8 mouse cellular contexts compared by ENCODE assay signal in genomic region chr8:70152537-70153257, GRCm38 (mm10). TPM values are rescaled to one million over a fixed set of nuclear protein-coding genes. Genes with fewer than 3 reads are reported as not detected.
A peak's percentile ranks its signal among the peaks of the same experiment; 100 is the strongest.
DNase-seq lines count a peak whose midpoint lies in the region; ATAC-seq and TF ChIP-seq lines count a peak whose summit lies in the region.

No protein-coding gene starts in this region.

- ATAC-seq in forebrain, embryonic 12.5 days (ENCODE audit: low FRiP score), result peak; percentile 94

- 11% methylated on average over 21 of the region's 22 CpGs for WGBS in forebrain, embryonic 12.5 days

- H3K27me3 ChIP-seq in forebrain, embryonic 12.5 days, result peaks cover 25% of the 10 kb centered on the region

- H3K27ac ChIP-seq in ES-E14 (ENCODE audit: insufficient read depth, low read depth, low read length, poor library complexity, severe bottlenecking), result no peak overlapping the region
- no peak overlapping the region for H3K27ac ChIP-seq in forebrain, embryonic 12.5 days

- in situ Hi-C loops in ES-E14 (cut with MboI; ENCODE audit: low sequenced_read_pairs in 2 of 2, unreplicated experiment in 2 of 2), result no loop called here

- H3K4me1 ChIP-seq in ES-E14 (ENCODE audit: control insufficient read depth in 2 of 2, insufficient read depth in 2 of 2, low read length in 2 of 2, poor library complexity in 1 of 2), result peaks cover 4 to 20% of the 10 kb centered on the region in 2 experiments; a peak in 2 of 4 replicates
- H3K4me1 ChIP-seq in forebrain, embryonic 12.5 days, result peaks cover 13% of the 10 kb centered on the region

- H3K36me3 ChIP-seq in ES-E14 (ENCODE audit: control insufficient read depth, insufficient read depth, low read length, poor library complexity, severe bottlenecking), result no peaks in the 10 kb centered on the region
- no peaks in the 10 kb centered on the region for H3K36me3 ChIP-seq in forebrain, embryonic 12.5 days (replicated peaks)

- no peaks in the 10 kb centered on the region for H3K9me3 ChIP-seq in ES-E14 (ENCODE audit: control insufficient read depth, insufficient read depth, low read depth, low read length)
- no peaks in the 10 kb centered on the region for H3K9me3 ChIP-seq in forebrain, embryonic 12.5 days

- peak overlapping the region; percentile 55 to 72 for H3K4me3 ChIP-seq in ES-E14 (ENCODE audit: insufficient read depth in 1 of 2, low read depth in 1 of 2, low read length in 2 of 2, poor library complexity in 1 of 2, severe bottlenecking in 1 of 2)
- peak overlapping the region; percentile 15 for H3K4me3 ChIP-seq in forebrain, embryonic 12.5 days (replicated peaks)

- peak overlapping the region; percentile 45 for H3K4me2 ChIP-seq in forebrain, embryonic 12.5 days

- peak; percentile 77 for DNase-seq in ES-E14 (ENCODE audit: low read depth, low spot score)
- DNase-seq in adrenal gland, postnatal 10 days, result peak; percentile 86
- peak; percentile 68 to 75 for DNase-seq in heart, postnatal 14 days
- peak; percentile 86 to 90 for DNase-seq in kidney, postnatal 4 days
- DNase-seq in lung, postnatal 36 days, result peak; percentile 83
- peak; percentile 65 for DNase-seq in retina, postnatal 7 days (ENCODE audit: low read depth, low spot score)
- peak; percentile 41 to 60 for DNase-seq in urinary bladder, postnatal 36 days (ENCODE audit: low spot score in 2 of 2)

- intact Hi-C loops in heart, postnatal 14 days (cut with DNase I), result no loop called here

- no peak overlapping the region for H3K9ac ChIP-seq in ES-E14 (ENCODE audit: insufficient read depth, low read depth, low read length, poor library complexity, severe bottlenecking)
- peak overlapping the region; percentile 21; the same call in 1 of the 2 replicates for H3K9ac ChIP-seq in forebrain, embryonic 12.5 days

TF ChIP-seq in ES-E14, 5 proteins besides CTCF, POLR2A, EP300 and RAD21:
- TF ChIP-seq ZNF384 (IDR thresholded peaks at IDR 0.05; ENCODE audit: low read depth, low read length), result no peak
- TF ChIP-seq CHD2 (IDR thresholded peaks at IDR 0.05; ENCODE audit: low read depth, low read length), result no peak
- no peak for TF ChIP-seq MAFK (IDR thresholded peaks at IDR 0.05; ENCODE audit: insufficient read depth, low read depth, low read length)
- no peak for TF ChIP-seq HCFC1 (IDR thresholded peaks at IDR 0.05; ENCODE audit: borderline replicate concordance, insufficient read depth, low read length)
- no peak for TF ChIP-seq ZC3H11A (IDR thresholded peaks at IDR 0.05; ENCODE audit: borderline replicate concordance, low read depth, low read length)

RNA-seq across cellular contexts. Expression of gene Mef2b, which starts 13.2 kb away (rescaled TPM):
- 3.6 and 5.4 TPM in 2 replicates for total RNA-seq in ES-E14 (2012; rRNA removed)
- under 1 TPM; 0.36 to 0.54 TPM for total RNA-seq in adrenal gland, postnatal 10 days (2021)
- 1.6 and 2.5 TPM in 2 replicates for polyA plus RNA-seq in forebrain, embryonic 12.5 days (2016; fragmentation: Nextera tagmentation; extraction: Ambion mirVana)
- total RNA-seq in heart, postnatal 14 days (2021), result under 1 TPM in 1 of 2 experiments, not detected in 1; 0.37 TPM

RNA-seq across cellular contexts. Expression of gene Borcs8, which starts 13.4 kb away (rescaled TPM):
- total RNA-seq in ES-E14 (2012; rRNA removed), result 30.0 and 31.2 TPM in 2 replicates
- total RNA-seq in adrenal gland, postnatal 10 days (2021), result 10 to 100 TPM; 45.0 to 48.5 TPM
- 35.0 and 36.1 TPM in 2 replicates for polyA plus RNA-seq in forebrain, embryonic 12.5 days (2016; fragmentation: Nextera tagmentation; extraction: Ambion mirVana)
- total RNA-seq in heart, postnatal 14 days (2021), result 10 to 100 TPM; 25.8 to 31.3 TPM

RNA-seq across cellular contexts. Expression of gene Rfxank, which starts 13.7 kb away (rescaled TPM):
- 10.4 and 11.2 TPM in 2 replicates for total RNA-seq in ES-E14 (2012; rRNA removed)
- 10 to 100 TPM; 18.0 to 23.9 TPM for total RNA-seq in adrenal gland, postnatal 10 days (2021)
- polyA plus RNA-seq in forebrain, embryonic 12.5 days (2016; fragmentation: Nextera tagmentation; extraction: Ambion mirVana), result 14.3 and 16.7 TPM in 2 replicates
- total RNA-seq in heart, postnatal 14 days (2021), result 10 to 100 TPM; 17.7 to 20.1 TPM

RNA-seq across cellular contexts. Expression of gene Tmem161a, which starts 19.5 kb away (rescaled TPM):
- total RNA-seq in ES-E14 (2012; rRNA removed), result 73.9 and 116 TPM in 2 replicates
- 10 to 100 TPM; 43.1 to 47.0 TPM for total RNA-seq in adrenal gland, postnatal 10 days (2021)
- polyA plus RNA-seq in forebrain, embryonic 12.5 days (2016; fragmentation: Nextera tagmentation; extraction: Ambion mirVana), result 48.7 and 53.8 TPM in 2 replicates
- 10 to 100 TPM; 91.7 to 99.4 TPM for total RNA-seq in heart, postnatal 14 days (2021)

RNA-seq across cellular contexts. Expression of gene Nr2c2ap, which starts 21.6 kb away (rescaled TPM):
- 9.6 and 10.4 TPM in 2 replicates for total RNA-seq in ES-E14 (2012; rRNA removed)
- total RNA-seq in adrenal gland, postnatal 10 days (2021), result 10 to 100 TPM; 15.7 to 16.1 TPM
- polyA plus RNA-seq in forebrain, embryonic 12.5 days (2016; fragmentation: Nextera tagmentation; extraction: Ambion mirVana), result 27.8 and 28.3 TPM in 2 replicates
- total RNA-seq in heart, postnatal 14 days (2021), result 1 to 10 TPM; 7.4 to 7.9 TPM
